Mouse (Mus musculus): ENCODE results near the gene Cacng3. TPM values are rescaled to one million over a fixed set of nuclear protein-coding genes. Genes with fewer than 3 reads are reported as not detected.

The Cacng3 gene
- total and polyA plus RNA-seq, 2 experiments from 2014 or later, result 20.9 to 37.1 TPM

DNA sequence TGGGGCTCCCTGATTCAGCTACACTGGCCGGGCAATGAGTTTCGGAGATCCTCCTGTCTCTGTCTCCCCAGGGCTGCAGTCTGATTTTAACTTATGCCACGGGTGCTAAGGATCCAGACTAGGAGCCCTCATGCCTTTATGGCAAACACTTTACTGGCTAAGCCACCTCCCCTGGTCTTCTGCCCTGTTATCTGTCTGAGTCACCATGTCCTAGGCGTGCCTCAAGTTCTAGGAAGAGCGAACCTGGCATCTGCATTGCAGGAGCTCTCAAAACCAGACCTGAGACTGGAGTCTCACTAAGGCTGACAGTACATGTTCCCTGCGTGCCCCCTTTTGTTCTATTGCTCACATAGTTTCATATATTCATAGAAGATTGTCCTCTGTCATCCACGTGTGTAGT, 119.6 kb downstream of the Cacng3 start:
- H3K36me3 ChIP-seq (ENCODE audit: insufficient read depth, low read length), result no peaks in the 10 kb centered on the region
- ATAC-seq (ENCODE audit: low FRiP score), result no peak
- H3K4me1 ChIP-seq (ENCODE audit: insufficient read depth, low read length), result no peaks in the 10 kb centered on the region
- H3K27ac ChIP-seq (ENCODE audit: low read depth, low read length), result no peak overlapping the region
- H3K9ac ChIP-seq (replicated peaks; ENCODE audit: low read length, poor library complexity, severe bottlenecking), result no peak overlapping the region
- no peak for DNase-seq (ENCODE audit: low spot score)
- H3K27me3 ChIP-seq (ENCODE audit: insufficient read depth, low read length), result no peaks in the 10 kb centered on the region
- H3K9me3 ChIP-seq (ENCODE audit: low read length), result no peaks in the 10 kb centered on the region
- no peak overlapping the region for H3K4me3 ChIP-seq (ENCODE audit: low read depth, low read length)
- no peak overlapping the region for H3K4me2 ChIP-seq (ENCODE audit: low read depth, low read length, poor library complexity, severe bottlenecking)
- no peak for TF ChIP-seq CTCF (IDR thresholded peaks at IDR 0.05)
- 91% methylated on average over 7 of the region's 7 CpGs for WGBS

DNA sequence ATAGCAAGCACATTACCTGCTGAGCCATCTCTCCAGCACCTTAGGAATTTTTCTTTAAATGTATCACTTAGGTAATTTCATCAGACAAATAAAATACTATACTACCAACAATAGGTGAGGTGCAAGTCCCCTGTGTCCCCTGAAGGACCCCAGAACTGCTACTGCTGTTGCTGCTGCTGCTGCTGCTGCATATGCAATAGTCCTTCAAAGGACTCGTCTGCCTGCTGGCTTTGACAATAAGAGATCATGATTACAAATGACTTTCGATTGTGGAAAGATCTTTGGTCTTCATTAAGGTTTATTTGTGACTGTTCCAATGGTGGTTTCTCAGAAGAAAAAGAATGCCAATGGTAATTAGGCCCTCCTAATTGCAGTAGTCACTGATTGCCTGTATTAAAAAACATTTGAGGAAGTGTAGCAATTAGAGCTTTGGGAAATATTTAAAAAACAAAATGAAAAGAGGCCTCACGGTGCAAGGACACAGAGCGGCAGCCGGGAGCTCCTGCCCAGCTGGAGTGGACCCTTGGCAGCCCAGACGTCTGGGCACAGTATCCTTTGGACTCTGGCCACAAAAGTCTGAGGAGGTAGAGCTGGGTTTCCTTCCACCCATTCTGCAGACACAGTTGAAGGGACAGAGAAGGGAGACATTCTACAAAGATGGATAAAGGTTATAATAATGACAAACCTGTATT, 123.5 kb downstream of the Cacng3 start:
- WGBS, result 54% methylated on average over 6 of the region's 6 CpGs
- no peak overlapping the region for H3K4me3 ChIP-seq (ENCODE audit: low read depth, low read length)
- TF ChIP-seq CTCF (IDR thresholded peaks at IDR 0.05), result no peak
- no peaks in the 10 kb centered on the region for H3K27me3 ChIP-seq (ENCODE audit: insufficient read depth, low read length)
- no peak overlapping the region for H3K4me2 ChIP-seq (ENCODE audit: low read depth, low read length, poor library complexity, severe bottlenecking)
- DNase-seq (ENCODE audit: low spot score) (peak; percentile 5), ATAC-seq (ENCODE audit: low FRiP score) (no peak)
- no peaks in the 10 kb centered on the region for H3K9me3 ChIP-seq (ENCODE audit: low read length)
- no peaks in the 10 kb centered on the region for H3K4me1 ChIP-seq (ENCODE audit: insufficient read depth, low read length)
- no peak overlapping the region for H3K27ac ChIP-seq (ENCODE audit: low read depth, low read length)
- no peak overlapping the region for H3K9ac ChIP-seq (replicated peaks; ENCODE audit: low read length, poor library complexity, severe bottlenecking)
- H3K36me3 ChIP-seq (ENCODE audit: insufficient read depth, low read length), result no peaks in the 10 kb centered on the region

DNA sequence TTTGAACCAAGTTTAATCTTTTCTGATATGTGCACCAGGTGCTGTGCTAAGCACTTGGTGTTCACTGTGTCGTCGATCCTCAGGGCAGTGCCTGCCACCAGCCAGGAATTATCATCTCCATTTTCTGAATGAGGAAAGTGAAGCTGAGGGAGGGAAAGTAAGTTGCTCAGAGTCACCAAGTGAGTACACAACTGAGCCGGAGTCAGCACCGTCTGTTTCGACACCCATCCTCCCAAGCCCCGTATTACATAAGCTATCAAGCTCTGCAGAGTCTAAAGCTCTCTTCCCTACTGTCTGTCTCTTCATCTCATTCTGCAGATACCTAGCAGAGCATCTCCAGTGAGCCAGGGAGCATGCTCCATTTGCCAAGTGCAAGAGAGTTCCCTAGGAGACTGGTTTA, 124.8 kb downstream of the Cacng3 start:
- no peaks in the 10 kb centered on the region for H3K4me1 ChIP-seq (ENCODE audit: insufficient read depth, low read length)
- H3K4me3 ChIP-seq (ENCODE audit: low read depth, low read length), result no peak overlapping the region
- ATAC-seq (ENCODE audit: low FRiP score) (no peak), DNase-seq (ENCODE audit: low spot score) (no peak)
- no peak overlapping the region for H3K4me2 ChIP-seq (ENCODE audit: low read depth, low read length, poor library complexity, severe bottlenecking)
- no peaks in the 10 kb centered on the region for H3K9me3 ChIP-seq (ENCODE audit: low read length)
- no peaks in the 10 kb centered on the region for H3K36me3 ChIP-seq (ENCODE audit: insufficient read depth, low read length)
- TF ChIP-seq CTCF (IDR thresholded peaks at IDR 0.05), result no peak
- no peak overlapping the region for H3K27ac ChIP-seq (ENCODE audit: low read depth, low read length)
- H3K27me3 ChIP-seq (ENCODE audit: insufficient read depth, low read length), result no peaks in the 10 kb centered on the region
- WGBS, result 91% methylated on average over 6 of the region's 6 CpGs
- no peak overlapping the region for H3K9ac ChIP-seq (replicated peaks; ENCODE audit: low read length, poor library complexity, severe bottlenecking)

DNA sequence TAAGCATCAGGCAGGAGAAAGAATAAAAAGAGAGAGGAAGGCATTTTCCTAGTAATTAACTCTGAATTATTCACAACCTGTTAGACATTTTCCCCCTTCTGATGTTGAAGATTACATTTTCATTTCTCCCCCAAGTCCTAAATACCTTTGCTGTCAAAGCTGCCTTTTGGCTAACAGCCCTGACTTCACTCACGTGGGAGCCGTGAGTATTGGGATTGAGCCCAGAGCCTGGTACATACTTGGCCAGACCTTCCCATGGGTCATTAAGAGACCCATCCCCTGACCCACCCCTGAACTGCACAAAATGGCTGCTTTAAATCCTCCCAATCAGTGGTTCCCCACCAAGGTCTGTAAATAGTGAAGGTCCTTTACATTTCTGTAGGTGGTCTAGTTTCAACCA, 130.5 kb downstream of the Cacng3 start:
- H3K27me3 ChIP-seq (ENCODE audit: insufficient read depth, low read length), result no peaks in the 10 kb centered on the region
- no peak overlapping the region for H3K27ac ChIP-seq (ENCODE audit: low read depth, low read length)
- no peak overlapping the region for H3K4me3 ChIP-seq (ENCODE audit: low read depth, low read length)
- no peak for TF ChIP-seq CTCF (IDR thresholded peaks at IDR 0.05)
- H3K9ac ChIP-seq (replicated peaks; ENCODE audit: low read length, poor library complexity, severe bottlenecking), result no peak overlapping the region
- DNase-seq (ENCODE audit: low spot score) (no peak), ATAC-seq (ENCODE audit: low FRiP score) (no peak)
- H3K4me2 ChIP-seq (ENCODE audit: low read depth, low read length, poor library complexity, severe bottlenecking), result no peak overlapping the region
- H3K36me3 ChIP-seq (ENCODE audit: insufficient read depth, low read length), result no peaks in the 10 kb centered on the region
- no peaks in the 10 kb centered on the region for H3K9me3 ChIP-seq (ENCODE audit: low read length)
- 35% methylated on average over 2 of the region's 2 CpGs for WGBS
- H3K4me1 ChIP-seq (ENCODE audit: insufficient read depth, low read length), result no peaks in the 10 kb centered on the region

DNA sequence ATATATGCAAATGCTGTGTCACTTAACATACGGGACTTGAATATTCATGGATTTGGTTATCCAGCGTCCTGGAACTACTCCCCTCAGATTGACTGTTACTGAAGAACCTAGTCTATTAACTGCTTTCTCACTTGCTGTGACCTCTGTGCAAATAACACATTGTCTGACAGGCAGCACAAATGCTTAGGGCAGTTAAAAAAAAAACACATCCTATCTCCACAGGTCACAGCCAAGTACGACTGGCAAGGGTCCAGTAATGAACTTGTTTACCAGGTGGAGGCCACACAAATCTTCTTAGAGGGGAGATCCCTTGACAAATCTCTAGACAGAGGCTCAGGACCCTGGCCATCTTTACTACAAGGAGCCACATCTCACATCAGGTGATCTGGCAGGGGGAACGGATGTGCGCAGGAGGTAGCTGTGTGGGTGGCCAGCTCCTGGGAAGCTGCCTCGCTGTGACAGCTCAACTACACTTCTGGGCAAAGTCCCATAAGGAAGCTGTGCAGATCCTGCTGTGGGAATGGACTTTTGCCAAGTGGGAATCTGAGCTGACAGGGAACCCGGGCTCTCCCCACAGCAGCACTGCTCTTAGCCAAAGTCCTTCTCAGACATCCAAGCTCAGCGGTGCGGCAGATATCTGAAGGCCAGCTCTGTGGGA, 133.7 kb downstream of the Cacng3 start:
- no peak overlapping the region for H3K27ac ChIP-seq (ENCODE audit: low read depth, low read length)
- H3K4me2 ChIP-seq (ENCODE audit: low read depth, low read length, poor library complexity, severe bottlenecking), result no peak overlapping the region
- H3K36me3 ChIP-seq (ENCODE audit: insufficient read depth, low read length), result no peaks in the 10 kb centered on the region
- 57% methylated on average over 9 of the region's 9 CpGs for WGBS
- no peak for TF ChIP-seq CTCF (IDR thresholded peaks at IDR 0.05)
- ATAC-seq (ENCODE audit: low FRiP score) (no peak; the same call in 1 of the 2 replicates), DNase-seq (ENCODE audit: low spot score) (peak; percentile 84)
- H3K4me3 ChIP-seq (ENCODE audit: low read depth, low read length), result no peak overlapping the region
- H3K27me3 ChIP-seq (ENCODE audit: insufficient read depth, low read length), result no peaks in the 10 kb centered on the region
- H3K9ac ChIP-seq (replicated peaks; ENCODE audit: low read length, poor library complexity, severe bottlenecking), result no peak overlapping the region
- H3K4me1 ChIP-seq (ENCODE audit: insufficient read depth, low read length), result no peaks in the 10 kb centered on the region
- H3K9me3 ChIP-seq (ENCODE audit: low read length), result no peaks in the 10 kb centered on the region

DNA sequence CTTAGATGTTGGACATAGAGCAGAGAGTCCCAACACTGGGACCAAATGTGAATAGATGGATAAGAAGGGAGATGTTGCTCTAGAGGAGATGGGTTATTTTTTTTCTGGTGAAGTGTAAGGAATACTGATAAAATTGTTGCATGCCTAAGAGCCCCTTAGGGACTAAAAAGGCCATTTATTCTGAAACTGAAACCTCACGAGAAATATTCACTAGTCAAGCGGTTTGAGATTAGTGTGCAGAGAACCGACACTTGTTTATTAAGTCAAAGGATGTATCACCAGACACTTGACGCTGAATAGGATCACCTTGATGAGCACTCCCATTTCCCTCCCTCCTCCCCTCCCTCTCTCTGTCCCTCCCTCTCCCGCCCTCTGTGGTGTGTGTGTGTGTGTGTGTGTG, 136.2 kb downstream of the Cacng3 start:
- H3K4me3 ChIP-seq (ENCODE audit: low read depth, low read length), result no peak overlapping the region
- DNase-seq (ENCODE audit: low spot score) (no peak), ATAC-seq (ENCODE audit: low FRiP score) (no peak)
- H3K27me3 ChIP-seq (ENCODE audit: insufficient read depth, low read length), result no peaks in the 10 kb centered on the region
- H3K36me3 ChIP-seq (ENCODE audit: insufficient read depth, low read length), result no peaks in the 10 kb centered on the region
- no peak overlapping the region for H3K4me2 ChIP-seq (ENCODE audit: low read depth, low read length, poor library complexity, severe bottlenecking)
- 68% methylated on average over 4 of the region's 5 CpGs for WGBS
- no peak for TF ChIP-seq CTCF (IDR thresholded peaks at IDR 0.05)
- no peak overlapping the region for H3K9ac ChIP-seq (replicated peaks; ENCODE audit: low read length, poor library complexity, severe bottlenecking)
- no peak overlapping the region for H3K27ac ChIP-seq (ENCODE audit: low read depth, low read length)
- no peaks in the 10 kb centered on the region for H3K9me3 ChIP-seq (ENCODE audit: low read length)
- H3K4me1 ChIP-seq (ENCODE audit: insufficient read depth, low read length), result no peaks in the 10 kb centered on the region

Measured in midbrain, postnatal 0 days (tissue).